Mouse (Mus musculus): ENCODE data around the gene Mt3.

Mt3 gene

DNA sequence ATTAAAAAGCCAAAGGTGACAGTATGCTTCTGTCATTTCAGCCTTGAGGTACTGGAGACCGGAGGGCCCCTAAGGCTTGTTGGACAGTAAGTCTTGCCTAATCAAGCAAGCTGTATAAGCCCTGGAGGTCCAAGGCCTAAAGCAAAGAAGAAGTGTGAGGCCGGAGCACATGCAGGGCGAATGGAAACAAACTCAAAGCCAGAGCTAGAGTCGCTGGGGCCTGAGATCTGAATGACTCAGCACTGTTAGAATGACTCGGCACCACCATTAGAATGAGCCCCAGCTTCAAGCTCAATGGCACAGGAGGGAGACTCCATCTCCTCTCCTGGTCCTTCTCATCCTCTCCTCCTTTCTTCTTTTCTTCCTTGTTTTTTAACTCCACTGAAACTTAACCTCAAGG is 1.5 kb upstream of the Mt3 start:
- CTCF ChIA-PET = no interaction called here

DNA sequence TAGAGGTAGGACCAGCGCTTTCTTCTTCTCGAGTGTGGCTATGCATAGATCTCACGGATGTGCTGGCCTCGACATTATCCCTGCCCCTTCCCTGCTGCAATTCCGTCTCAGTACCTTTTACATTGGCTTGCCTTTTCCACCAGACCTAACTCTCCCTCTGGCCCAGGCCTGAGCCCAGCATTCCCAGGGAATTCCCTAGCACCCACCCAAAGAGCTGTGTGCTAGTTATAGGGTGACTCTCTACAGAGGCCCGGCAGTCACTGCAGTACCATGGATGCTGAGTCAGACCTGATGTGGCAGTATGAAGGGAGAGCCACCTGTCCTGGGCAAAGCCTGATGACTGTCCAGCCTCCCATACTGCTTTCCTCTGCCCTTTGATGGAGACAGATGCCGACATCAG is 1.0 kb downstream of the Mt3 start:
- CTCF ChIA-PET = no interaction called here

DNA sequence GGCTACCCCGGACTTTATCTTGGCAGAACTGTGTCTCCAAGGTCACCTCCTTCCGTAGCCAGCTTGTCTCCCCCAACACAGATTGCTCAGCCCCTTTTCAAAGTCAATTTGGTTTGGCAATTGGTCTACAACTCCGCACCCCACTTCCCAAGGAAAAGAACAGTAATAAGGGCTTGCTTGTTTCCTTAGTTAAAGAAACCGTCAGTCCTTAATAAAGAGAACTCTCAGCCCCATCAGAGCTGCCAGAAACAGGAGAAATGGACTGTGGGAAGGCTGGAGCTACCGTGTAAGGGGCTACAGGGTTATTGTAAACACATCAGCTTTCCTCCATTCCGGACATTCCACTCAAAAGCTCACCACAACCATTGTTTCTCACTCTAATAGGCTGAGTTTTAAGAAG is 2.1 kb downstream of the Mt3 start:
- CTCF ChIA-PET = no interaction called here

DNA sequence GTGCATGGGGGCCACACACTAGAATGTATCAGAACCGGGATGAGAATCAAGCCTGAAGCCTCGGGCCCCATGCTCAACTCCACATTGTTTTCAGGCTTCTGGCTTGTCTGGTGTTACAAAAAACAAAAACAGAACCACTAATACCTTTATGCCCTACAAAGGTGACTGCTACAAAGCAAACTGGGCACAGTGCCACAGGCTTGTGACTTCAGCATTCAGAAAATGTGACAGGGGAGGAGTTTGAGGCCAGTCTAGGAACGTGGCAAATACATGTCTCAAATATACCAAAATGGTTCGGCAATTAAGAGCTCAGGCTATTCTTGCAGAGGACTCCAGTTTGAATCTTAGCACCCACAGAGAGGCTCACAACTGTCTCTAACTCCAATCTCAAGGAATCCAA is 3.7 kb downstream of the Mt3 start:
- CTCF ChIA-PET = no interaction called here

DNA sequence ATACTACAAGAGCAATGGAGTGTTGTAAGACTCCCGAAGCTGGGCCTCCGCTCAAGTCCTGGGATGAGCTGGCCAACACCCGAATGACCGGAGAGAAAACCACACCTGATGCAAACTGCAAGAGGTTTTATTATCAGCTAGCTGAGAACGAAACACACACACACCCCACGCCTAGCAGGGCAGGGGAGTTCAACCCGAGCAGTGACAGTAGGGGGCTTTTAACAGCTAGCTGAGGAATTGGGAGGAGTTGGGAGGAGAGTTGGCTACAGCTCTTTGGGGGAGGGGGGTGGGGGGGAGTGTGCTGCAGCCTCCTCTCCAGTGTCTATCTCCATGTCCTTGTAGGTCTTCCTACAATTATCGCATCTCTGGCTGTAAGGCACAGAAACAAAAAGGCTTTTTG is 13.4 kb downstream of the Mt3 start:
- CTCF ChIA-PET = interaction anchor here (2.1 kb wide), 1 partner anchor 34 kb away, joined by 18 read pairs; no protein-coding TSS in a partner anchor

DNA sequence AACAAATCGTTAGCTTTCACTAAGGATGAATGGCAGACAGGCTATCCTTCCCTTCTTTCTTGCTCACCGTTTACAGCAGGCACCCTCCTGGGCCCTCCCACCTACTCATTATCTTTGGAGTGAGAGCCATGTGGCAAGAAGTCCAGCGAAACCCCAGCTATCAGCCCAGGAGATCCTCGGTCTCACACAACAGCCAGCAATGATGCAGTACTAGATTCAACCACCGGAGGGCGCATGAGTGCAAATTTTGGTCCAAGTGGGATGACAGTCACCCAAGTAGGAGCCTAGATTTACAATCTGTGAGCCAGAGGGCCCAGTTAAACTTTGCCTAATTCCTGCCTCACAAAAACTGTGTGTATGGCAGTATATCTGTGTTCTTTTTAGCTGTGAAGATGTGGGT is 14.8 kb downstream of the Mt3 start:
- CTCF ChIA-PET = interaction anchor here (0.5 to 2.1 kb wide), 4 partner anchors 27 to 75 kb away, joined by 3 to 18 read pairs (median 4); no protein-coding TSS in a partner anchor

DNA sequence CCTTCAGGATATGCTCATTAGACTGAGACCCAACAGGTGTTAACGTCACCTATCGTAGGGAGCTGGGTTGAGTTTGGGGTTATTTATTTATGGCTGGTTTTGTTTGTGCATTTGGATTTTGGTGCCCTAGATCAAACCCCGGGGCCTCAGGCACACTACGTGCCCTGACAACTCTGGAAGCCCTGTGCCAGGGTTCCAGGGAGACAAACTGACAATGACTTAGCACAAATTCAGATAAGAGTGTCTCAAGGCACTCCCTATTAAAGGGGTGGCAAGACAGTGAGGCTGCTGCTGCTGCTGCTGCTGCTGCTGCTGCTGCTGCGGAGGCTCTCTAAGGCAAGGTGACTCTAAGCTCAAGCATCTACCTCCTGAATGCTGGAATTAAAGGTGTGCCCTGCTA is 17.1 kb downstream of the Mt3 start:
- CTCF ChIA-PET = interaction anchor here (0.6 to 1.2 kb wide), 2 partner anchors 15 to 17 kb away, joined by 3 to 6 read pairs; no protein-coding TSS in a partner anchor

DNA sequence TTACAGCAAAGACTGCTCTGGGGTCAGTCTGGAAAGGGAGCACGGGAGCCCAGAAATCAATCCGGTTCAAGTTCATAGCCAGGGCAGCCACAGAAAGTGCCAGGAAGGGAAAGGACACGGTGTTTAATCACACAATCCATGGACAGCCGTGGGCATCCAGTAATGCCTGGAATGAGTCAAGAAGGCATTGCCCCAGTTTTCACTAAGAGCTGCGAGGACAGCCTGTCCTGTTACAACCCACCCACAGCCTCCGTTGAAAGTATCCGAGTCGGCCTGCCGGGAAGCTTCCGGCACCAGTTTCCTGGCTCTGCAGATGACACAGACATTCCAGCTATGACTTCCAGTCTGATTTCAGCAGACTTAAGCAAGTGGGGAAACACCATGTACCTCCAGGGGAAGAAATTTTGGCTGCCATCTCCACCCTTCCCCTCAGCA is 18.9 kb downstream of the Mt3 start:
- CTCF ChIA-PET = no interaction called here

DNA sequence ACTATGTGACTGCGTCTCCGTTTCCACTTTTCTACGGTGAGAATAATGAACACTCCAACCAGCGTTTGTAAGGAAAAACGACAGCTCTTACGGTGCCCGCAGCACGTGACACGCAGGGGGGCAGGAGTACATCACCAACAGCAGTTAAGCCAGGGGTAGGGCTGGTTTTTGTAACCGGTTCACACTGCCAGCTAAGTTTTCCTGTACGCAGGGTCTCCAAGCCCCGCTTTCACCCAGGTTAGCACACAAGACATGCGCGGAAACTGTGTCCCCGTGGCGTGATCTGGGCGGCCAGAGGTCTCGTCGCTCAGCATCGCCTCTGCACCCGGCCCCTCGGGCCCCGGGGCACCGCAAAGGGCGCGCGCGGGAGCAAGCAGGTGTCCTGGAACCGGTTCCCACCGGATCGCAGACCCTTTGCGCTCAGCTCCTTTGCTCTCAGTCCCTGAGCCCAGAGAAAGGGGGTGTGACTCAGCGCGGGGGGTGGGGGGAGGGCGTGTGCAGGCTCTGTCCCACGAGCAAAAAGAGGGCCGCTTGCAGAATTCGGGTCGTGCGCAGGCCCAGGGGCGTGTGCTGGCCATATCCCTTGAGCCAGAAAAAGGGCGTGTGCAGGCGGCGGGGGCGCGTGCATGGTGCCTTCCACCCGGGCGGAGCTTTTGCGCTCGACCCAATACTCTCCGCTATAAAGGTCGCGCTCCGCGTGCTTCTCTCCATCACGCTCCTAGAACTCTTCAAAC is 19.8 kb downstream of the Mt3 start, which contains the start of gene Mt2:
Gene Mt2 (plus strand): TSS at position 590 of the 734 bp plus-strand sequence.
- CTCF ChIA-PET = interaction anchor here (0.6 kb wide), 1 partner anchor 18 kb away, joined by 4 read pairs; no protein-coding TSS in a partner anchor

DNA sequence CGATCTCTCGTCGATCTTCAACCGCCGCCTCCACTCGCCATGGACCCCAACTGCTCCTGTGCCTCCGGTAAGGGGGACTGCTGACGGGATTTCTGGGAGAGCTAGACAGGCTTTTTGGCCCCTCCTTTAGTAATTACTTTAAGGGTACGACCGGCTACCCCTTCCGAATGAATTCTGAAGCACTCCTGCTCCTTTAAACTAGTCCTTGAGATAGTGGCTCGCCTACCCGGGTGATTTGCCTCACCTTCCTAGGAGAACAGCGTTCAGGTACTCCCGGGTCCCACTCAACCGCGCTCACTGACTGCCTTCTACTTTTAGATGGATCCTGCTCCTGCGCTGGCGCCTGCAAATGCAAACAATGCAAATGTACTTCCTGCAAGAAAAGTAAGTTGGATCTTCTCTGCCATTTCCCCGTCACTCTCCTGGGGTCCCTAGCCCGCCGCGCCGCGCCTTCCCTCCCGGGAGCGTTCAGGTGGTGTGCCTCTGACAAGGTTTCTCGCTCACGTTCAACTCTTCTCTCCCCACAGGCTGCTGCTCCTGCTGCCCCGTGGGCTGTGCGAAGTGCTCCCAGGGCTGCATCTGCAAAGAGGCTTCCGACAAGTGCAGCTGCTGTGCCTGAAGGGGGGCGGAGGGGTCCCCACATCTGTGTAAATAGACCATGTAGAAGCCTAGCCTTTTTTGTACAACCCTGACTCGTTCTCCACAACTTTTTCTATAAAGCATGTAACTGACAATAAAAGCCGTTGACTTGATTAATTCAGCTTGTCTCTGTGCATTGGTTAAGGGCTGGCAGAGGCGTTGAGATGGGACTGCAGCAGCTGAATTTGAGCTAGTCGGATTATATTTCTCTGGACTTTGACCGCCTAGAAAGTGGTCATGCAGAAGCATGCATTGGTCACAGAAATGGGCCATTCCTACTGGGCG is 20.7 kb downstream of the Mt3 start:
- CTCF ChIA-PET = no interaction called here

DNA sequence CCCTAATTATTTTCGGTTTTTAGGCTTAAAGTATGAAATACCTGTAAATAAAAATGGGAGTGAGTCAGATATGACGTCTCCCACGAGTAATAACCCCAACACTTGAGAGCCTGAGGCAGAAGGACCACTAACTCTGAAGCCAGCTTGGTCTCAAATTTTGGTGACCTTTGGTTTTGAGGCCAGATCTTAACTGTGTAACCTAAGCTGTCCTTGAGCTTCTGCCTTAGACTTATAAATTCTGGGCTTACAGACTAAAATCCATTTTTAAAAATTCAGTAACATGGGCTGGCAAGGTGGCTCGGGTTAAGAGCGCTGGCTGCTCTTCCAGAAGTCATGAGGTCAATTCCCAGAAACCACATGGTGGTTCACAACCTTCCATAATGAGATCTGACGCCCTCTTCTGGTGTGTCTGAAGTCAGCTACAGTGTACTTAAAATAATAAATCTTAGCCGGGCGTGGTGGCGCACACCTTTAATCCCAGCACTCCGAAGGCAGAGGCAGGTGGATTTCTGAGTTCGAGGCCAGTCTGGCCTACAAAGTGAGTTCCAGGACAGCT is 21.5 kb downstream of the Mt3 start:
- CTCF ChIA-PET = no interaction called here

DNA sequence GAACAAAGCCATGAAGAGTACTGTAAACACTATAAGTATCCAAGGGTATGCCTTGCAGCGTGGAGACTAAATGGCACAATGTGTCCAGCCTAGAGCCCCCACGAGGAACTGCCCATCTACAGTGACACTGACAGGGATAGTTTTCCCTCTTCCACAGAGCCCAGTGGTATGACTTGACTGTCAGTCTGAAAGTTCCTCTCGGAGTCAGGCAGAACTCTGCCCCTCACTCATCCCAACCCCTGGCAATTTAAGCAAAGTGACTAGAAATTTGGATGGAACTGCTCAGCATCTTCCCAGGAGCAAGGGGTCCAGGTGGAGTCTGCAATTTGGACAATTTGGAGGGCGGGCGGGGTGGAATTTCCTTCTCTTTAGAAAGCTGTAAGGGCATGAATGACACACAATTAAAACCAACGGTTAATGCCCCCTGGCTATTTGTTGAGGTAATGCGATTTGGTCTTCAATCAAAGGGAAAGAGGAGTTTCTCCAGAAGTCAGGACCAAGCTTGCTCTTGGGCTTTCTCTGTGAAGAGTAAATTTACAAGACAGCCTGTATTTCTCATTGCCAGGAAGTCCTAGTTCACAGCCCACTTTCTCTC is 22.3 kb downstream of the Mt3 start:
- CTCF ChIA-PET = no interaction called here

DNA sequence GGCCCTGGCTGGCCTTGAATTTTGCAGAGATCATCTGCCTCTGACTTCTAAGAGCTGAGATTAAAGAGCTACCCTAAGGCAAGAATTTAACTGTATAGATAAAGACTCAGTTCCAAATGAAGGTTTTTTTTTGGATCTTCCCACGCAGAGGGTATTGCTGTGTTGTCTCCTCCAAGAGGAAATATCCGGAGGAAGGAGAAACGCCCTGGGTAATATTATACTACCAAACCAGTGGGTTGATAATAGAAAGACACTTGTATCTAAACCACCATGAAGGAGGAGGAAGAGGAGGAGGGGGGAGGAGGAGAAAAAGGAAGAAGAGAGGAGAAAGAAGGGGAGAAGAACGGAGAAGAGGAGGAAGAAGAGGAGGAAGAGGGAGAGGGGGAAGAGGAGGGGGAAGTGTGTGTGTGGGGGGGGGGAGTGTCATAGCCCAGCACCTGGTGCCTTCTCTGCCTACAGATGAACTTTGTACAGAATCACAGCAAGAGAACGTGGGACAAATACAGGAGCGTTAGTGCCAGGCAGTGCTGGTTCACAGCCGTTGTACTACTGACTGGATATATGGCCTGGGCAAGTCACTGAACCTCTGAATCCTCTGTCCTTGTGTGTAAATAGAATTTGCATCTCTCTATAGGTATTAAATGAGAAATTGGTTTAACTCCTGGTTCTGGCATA is 25.4 kb downstream of the Mt3 start:
- CTCF ChIA-PET = interaction anchor here (0.7 kb wide), 1 partner anchor 569 kb away, joined by 4 read pairs; no protein-coding TSS in a partner anchor

DNA sequence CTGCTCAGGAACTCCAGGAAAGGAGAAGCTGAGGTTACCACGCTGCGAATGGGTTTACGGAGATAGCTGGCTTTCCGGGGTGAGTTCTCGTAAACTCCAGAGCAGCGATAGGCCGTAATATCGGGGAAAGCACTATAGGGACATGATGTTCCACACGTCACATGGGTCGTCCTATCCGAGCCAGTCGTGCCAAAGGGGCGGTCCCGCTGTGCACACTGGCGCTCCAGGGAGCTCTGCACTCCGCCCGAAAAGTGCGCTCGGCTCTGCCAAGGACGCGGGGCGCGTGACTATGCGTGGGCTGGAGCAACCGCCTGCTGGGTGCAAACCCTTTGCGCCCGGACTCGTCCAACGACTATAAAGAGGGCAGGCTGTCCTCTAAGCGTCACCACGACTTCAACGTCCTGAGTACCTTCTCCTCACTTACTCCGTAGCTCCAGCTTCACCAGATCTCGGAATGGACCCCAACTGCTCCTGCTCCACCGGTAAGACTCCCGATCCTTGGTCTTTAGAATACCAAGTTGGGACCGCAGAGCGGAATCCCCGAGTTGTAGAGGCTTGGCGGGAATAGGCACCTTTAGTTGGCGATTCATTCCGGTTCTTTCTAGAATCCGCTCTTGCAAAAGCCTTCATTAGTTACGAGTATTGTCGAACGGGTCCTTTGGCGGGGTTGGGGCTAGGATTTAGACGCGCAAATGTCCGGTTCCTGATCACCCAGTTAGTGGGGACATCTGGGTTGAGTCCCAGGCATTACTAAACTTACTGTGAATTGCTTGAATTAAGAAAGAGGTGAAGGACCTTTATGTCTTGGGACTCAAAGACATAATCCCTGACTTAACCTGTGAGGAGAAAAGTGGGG is 26.7 kb downstream of the Mt3 start, which contains the start of gene Mt1:
Gene Mt1 (plus strand): TSS at position 226 of the 856 bp plus-strand sequence.
- CTCF ChIA-PET = no interaction called here

DNA sequence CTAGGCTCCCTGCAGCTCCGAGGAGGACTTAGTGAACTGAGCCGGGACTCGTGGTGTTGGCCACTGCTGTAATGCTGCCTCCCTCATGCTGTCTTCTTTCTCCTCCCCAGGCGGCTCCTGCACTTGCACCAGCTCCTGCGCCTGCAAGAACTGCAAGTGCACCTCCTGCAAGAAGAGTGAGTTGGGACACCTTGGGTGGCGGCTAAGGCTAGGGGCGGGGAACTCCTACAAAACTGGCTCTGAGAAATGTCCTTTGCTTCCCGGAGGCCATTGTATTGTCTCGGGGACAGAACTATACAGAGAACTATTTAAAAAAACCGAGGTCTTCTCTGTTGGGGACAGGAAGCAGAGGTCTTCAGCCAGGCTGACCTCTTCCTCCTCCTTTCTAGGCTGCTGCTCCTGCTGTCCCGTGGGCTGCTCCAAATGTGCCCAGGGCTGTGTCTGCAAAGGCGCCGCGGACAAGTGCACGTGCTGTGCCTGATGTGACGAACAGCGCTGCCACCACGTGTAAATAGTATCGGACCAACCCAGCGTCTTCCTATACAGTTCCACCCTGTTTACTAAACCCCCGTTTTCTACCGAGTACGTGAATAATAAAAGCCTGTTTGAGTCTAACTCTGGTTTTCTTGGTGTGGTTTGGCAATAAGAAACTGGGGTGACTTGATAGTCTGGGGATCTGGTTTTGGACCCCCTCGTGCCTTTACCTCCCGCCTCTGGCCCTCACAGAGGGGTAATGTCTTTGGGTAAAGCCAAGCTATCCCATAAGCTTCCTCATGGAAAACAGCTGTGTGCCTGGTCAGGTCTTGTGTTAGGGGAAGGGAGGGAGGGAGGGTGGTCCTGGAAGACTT is 27.5 kb downstream of the Mt3 start:
- CTCF ChIA-PET = interaction anchor here (0.7 kb wide), 1 partner anchor 149 kb away, joined by 3 read pairs; the partner anchor contains the start of gene Slc12a3

DNA sequence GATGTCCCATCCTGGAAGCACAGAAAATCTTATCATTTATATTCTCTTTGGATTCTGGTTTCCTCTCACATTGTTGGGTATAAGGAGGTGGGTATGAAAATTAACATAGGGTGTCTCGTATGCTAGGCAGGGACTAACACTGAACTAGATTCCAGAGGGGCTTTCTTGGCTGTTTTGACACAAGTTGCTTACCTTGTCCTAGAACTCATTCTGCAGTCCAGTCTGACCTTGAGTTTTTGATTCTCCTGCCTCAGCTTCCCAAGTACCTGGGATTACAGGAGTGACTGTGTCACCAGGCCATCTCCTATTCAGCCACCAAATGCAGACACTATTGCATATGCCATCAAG is 28.1 kb downstream of the Mt3 start:
- CTCF ChIA-PET = interaction anchor here (0.7 kb wide), 1 partner anchor 148 kb away, joined by 3 read pairs; the partner anchor contains the start of gene Slc12a3

DNA sequence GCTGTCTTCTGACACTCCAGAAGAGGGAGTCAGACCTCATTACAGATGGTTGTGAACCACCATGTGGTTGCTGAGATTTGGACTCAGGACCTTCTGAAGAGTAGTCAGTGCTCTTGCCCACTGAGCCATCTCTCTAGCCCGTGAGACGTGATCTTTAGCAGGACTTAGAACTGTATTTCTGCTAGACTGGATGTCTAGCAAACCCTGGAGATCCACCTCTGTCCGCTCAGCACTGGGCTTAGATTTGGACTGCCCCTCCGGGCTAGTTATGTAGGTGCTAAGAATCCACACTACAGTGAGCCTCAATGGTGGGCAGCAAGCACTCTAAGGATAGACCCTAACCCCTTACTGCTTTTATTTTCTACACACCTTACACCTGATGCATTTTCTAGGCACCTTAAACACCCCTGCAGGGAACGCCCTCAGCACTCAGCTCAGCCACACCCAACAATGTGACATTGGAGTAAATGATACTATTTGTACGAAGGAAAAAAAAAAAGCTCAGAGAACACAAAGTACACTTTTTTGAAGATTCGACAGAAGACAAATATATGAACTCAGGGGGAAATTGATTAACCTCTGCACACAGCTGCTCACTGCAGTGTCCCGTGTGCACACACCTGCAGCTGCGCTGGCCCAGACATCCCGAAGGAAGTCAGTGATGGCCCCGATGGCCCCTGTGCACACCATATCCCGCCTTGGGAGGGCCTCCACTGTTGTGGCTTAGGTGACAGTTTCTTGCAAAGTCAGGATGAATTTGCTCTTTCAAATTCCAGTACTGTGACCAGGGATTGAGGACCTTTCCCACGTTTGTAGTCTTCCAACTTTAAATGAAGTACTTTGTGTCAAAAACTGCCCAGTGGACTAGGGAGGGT is 29.9 kb downstream of the Mt3 start:
- CTCF ChIA-PET = interaction anchor here (0.9 kb wide), 1 partner anchor 23 kb away, joined by 6 read pairs; no protein-coding TSS in a partner anchor

DNA sequence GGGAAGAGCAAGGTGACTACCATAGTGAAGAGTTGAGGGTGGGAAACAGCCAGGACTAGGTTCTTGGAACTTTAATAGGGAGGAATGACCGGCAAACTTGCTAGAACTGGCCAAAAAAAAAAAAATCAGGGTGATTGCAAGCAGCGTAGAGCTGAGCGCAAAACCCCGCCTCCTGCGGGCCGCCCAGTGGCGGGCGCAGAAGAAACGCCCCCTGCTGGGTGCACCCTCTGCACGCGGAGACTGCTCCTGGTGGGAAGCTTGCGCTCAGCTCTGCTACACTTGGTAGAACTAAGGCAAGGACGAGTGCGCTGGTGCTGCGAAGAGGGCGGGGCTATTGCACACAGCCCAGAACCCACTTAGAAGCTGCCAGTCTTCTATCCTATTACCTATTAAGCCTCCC is 30.7 kb downstream of the Mt3 start:
- CTCF ChIA-PET = interaction anchor here (0.9 kb wide), 1 partner anchor 23 kb away, joined by 6 read pairs; no protein-coding TSS in a partner anchor

Measured in spleen, embryonic (tissue).